Mouse (Mus musculus) CH12.LX (cell line): Measurements from ENCODE around the gene Nlrp6.

ENCODE experiments used
- CTCF ChIP-seq, 2 experiments: IDR thresholded peaks in 1 of 2; conservative IDR thresholded peaks in 1 of 2; 2 replicates each; pipeline ENCODE4 v1.5.1; 2011 to 2012; ENCODE audit warnings: low read depth in 2 of 2, low read length in 2 of 2, improper control_type of control experiment in 1 of 2, inconsistent platforms in 1 of 2, mild to moderate bottlenecking in 1 of 2, moderate library complexity in 1 of 2
- E2F4 ChIP-seq: IDR thresholded peaks from 2 replicates; pipeline ENCODE4 v1.6.1; 2011; ENCODE audit warnings: low read depth, low read length, improper control_type of control experiment; ENCODE audit not compliant: insufficient replicate concordance
- EP300 ChIP-seq: IDR thresholded peaks from 2 replicates; pipeline ENCODE4 v1.6.1; 2011; ENCODE audit warnings: low read length, improper control_type of control experiment
- KAT2A ChIP-seq: IDR thresholded peaks from 2 replicates; pipeline ENCODE4 v1.6.1; 2012; ENCODE audit warnings: low read length, improper control_type of control experiment, inconsistent platforms; ENCODE audit not compliant: insufficient replicate concordance
- MAFK ChIP-seq: IDR thresholded peaks from 2 replicates; pipeline ENCODE4 v1.6.1; 2011; ENCODE audit warnings: low read length, improper control_type of control experiment; ENCODE audit not compliant: insufficient replicate concordance
- NRF1 ChIP-seq: IDR thresholded peaks from 2 replicates; pipeline ENCODE4 v1.6.1; 2014; ENCODE audit warnings: low read depth, mild to moderate bottlenecking, inconsistent platforms, low read length, improper control_type of control experiment, moderate library complexity
- POLR2A ChIP-seq: IDR thresholded peaks from 2 replicates; pipeline ENCODE4 v1.6.1; 2011; ENCODE audit warnings: low read depth, mild to moderate bottlenecking, improper control_type of control experiment, low read length
- ZKSCAN1 ChIP-seq: IDR thresholded peaks from 2 replicates; pipeline ENCODE4 v1.6.1; 2012; ENCODE audit warnings: low read depth, inconsistent platforms, low read length, improper control_type of control experiment, borderline replicate concordance
- ZNF384 ChIP-seq: IDR thresholded peaks from 2 replicates; pipeline ENCODE4 v1.6.1; 2012; ENCODE audit warnings: low read depth, low read length, improper control_type of control experiment, inconsistent platforms

- no peak for TF ChIP-seq CTCF (conservative IDR thresholded peaks at IDR 0.05 in 1 of 2, IDR thresholded peaks at IDR 0.05 in 1 of 2; ENCODE audit: low read depth in 2 of 2, low read length in 2 of 2)
- no peak for TF ChIP-seq NRF1
- no peak for TF ChIP-seq MAFK
- TF ChIP-seq ZKSCAN1 = no peak
- no peak for TF ChIP-seq E2F4
- no peak for TF ChIP-seq POLR2A
- TF ChIP-seq EP300 = no peak
- TF ChIP-seq KAT2A = no peak
- TF ChIP-seq ZNF384 = peak; percentile 82
These were observed 39.7 kb upstream of the Nlrp6 start for GRCm38 (mm10) chr7:140880865-140881515.
